Mouse (Mus musculus) kidney, adult 2 months (tissue): ENCODE data around the gene Tmem132c.

Source experiments
- CTCF ChIP-seq: fragments of 200-500 bp; conservative IDR thresholded peaks from 2 replicates; pipeline ENCODE4 v1.5.1; 2011; ENCODE audit warnings: low read depth, mild to moderate bottlenecking, control low read depth, low read length, moderate library complexity, mixed read lengths; ENCODE audit not compliant: insufficient read depth, insufficient read length
- POLR2A ChIP-seq: fragments of 200-500 bp; IDR thresholded peaks from one replicate; pipeline ENCODE4 v1.6.1; 2011; ENCODE audit warnings: low read depth, low read length, control low read depth

DNA sequence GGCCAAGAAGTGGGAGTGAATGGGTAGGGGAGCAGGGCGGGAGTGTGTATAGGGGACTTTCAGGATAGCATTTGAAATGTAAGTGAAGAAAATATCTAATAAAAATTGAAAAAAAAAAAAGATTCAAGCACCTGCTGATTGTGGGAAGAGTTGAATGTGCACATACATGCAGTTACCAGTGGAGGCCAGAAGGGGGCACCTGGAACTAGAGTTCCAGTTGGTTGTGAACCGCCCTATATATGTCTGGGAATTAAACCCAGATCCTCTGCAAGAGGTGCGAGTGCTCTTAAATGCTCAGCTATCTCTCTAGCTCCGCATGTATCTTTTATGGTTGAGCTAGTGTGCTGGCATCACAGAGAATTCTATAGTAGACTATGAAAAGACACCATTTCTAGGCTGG is 42.8 kb upstream of the Tmem132c start:
- TF ChIP-seq POLR2A (no peak), CTCF (peak; percentile 24; the same call in 1 of the 2 replicates)
